Mouse (Mus musculus) kidney, adult 8-10 months (tissue): ENCODE measurements at regions not wholly inside any gene's neighbourhood (a gene's known extent, or its start where the extent isn't known, plus 50 kb on each side); places are given as distances from the start of the nearest gene placed in this dataset.

ENCODE experiments used
- DNase-seq, 2 experiments: peaks; one replicate each; pipeline ENCODE4 v3.0.0; 2022

DNA sequence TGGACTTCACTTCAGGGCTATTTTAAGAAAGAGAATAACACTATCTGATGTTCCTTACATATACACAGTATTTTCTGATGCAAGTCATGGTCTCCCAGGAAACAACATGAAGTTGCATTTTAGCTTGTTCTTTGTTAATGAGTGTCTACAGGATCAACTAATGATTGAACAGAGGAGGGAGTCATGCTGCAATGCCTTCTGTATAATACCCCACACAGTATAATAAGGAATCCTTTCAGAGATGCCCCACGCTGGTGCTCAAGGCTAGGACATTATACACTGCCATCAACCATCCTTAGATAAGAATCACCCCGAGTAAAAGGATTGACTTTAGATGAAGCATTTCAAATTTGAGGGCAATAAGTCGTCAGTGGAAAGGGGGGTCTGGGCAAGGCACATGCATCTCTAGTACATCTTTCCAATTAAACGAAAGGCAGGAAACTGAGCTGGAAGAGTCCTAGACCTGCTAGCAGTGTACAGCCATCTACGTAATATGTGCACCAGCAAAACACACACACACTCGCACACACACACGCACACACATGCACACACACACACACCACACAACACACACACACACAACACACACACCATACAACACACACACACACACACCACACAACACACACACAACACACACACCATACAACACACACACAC is 252.6 kb upstream of the Rag2 start:
- no peak for DNase-seq

DNA sequence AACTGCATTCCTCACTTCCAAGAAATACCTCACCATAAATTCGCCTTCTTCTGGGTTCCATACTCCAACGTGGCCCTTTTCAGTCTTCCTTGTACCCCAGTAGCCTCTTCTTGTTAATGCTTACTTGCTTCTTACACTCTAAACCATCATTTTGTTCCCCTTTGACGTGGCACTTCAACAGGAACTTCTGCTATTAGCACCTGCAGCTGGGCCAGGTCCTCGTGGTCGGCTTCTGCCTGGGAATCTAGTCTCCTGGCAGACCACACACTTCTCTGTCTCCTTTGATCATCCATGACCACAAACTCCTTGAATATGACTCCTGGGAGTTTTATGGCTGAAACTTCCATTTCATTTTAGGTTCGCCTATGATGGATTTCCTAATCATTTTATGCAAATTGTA is 243.9 kb upstream of the Rag2 start:
- DNase-seq = no peak

DNA sequence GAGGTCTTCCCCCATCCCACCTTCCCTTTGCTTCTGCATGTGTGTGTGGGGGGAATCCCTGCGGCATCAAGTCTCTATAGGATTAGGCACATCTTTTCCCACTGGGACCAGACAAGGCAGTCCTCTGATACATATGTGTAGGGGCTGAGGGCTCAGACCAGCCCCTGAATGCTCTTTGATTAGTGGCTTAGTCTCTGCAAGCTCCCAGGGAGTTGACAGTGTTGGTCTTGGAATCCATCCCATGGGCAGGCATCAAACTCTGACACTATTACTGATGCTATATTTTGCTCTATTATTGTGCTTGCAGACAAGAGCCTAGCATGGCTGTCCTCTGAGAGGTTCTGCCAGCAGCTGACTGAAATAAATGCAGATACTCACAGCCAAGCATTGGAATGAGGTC is 209.5 kb upstream of the Rag2 start:
- DNase-seq = no peak

DNA sequence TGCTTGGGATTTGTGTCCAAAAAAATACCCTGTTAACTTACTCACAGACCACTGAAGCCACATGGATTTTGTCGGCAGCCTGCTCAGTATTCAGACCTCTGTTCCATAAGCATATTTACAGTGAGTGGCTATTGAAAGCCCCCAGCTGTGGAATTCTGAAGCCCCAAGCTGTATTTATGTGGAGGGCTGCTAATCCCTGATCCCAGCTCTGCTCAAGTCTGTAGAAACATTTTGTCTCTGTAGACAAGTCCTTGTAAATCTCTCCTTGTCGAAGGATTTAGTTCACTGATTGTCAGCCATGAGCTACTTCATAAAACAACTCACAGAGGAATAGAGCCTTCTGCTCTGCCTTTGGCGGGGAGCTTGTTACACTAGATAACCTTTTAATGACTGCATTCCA is 207.8 kb upstream of the Rag2 start:
- no peak for DNase-seq

DNA sequence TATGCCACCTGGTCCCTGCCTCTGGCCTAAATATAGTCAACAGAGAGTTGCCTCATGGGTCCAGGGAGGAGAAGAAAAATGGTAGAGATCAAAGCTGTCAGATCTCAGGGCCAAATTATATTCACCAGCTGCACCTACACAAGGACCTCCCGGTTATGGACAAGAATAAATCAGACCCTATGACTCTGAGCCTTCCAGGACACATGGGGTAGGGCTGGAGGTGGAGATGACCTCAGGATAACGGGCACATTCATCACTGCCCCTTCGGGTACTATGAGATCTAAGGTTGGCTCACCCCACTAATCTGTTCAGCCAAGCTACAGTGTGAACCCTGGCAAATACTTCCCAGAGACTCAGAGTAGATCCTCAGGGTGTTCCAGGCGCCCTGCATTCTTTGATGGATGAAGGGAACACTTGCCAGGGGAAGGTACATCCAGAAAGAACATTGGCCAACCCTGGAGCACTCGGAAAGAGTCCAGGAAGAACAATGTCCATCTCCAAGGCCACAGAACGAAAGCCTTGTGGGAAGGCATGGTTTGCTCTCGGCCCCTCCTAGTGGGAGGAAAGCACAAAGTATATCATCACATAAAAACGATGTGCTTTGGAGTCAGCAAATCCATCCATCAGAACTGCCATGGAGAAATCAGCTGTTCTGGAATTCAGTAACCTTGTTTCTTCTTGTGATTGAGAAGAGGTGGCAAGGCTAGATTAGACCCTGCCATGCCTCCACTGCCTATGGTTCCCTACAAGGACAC is 191.2 kb upstream of the Rag2 start:
- no peak for DNase-seq

- DNase-seq = no peak
Observed at GRCm38 (mm10) chr2:101440231-101440630, 184.3 kb upstream of the Rag2 start.

GRCm38 (mm10) chr2:101441081-101441630 is 183.4 kb upstream of the Rag2 start:
- DNase-seq = no peak

GRCm38 (mm10) chr2:101455591-101455990 is 168.9 kb upstream of the Rag2 start:
- no peak for DNase-seq

DNA sequence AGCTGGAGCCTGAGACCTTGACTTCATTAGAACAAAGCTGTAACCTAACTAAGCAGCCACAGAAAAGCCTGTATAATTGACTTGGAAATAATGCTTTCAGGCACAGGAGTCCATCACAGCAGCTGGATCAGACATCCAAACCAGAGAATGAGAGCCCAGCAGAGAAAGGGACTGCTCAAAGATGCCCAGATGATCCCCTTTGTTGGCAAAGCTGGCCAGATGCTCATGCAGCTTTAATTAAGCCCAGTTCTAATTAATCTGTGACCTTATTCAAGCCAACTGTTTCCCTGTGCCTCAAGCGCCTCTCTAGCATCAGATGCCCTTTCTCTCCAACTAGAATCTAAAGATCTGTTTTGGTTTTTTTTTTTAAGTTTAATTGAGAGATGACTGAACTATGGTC is 165.6 kb upstream of the Rag2 start:
- no peak for DNase-seq

DNA sequence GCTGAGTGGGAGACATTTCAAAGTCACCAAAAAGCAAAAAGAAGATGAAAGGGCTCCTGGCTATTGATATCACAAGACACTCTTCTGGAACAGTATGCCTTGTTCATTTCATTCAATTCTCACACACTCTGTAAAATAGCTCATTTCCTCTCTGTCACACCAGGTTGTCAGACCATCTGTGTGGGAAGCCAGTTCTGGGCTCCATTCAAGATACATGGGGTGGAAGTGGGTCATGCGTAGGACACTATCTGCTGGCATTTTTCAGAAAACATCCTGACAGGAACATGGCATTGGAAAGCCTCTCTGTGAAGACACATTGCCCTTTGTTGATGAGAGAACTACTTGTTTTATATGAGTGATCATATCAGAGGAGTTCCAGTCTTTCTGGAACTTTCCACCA is 162.1 kb upstream of the Rag2 start:
- no peak for DNase-seq

DNA sequence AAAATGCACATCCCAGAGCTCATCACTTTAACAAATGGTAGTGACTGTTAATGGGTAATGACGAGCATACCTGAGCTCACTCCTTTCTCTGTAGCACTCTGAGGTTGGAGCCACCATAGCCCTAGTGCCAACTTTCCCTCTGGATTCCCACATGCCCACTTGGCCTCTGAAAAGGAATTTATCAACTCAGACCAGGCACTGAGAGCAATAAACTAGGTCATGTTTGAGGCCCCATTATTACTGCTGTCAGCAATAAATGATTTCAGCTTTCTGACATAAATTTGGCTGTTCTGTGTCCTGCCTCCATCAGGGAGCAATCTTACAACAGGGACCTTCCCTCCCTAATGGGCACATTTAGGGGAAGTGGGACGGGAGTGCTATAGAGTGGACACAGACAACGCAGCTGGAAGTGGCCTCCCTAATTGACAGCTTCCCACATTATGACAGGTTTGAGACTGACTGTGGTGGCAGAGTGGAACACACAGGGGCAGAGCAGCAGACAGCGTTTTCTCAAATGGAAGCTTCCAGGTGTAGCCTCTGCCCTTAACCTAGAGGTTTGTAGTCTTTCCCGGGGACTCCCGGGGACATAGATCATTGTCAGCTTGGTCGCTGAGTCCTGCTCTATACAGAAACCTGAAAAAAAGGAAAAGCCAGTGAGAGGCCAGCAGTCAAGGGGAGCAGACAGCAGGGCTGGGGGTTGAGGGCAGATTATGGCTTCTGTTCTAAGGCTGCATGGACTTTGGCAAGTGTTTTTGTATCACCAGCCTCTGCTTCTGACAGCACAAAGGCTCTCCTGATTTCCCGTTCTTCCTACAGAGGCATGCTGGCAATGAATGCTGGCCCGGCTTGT is 160.0 kb upstream of the Rag2 start:
- no peak for DNase-seq

GRCm38 (mm10) chr2:101470569-101471100 is 153.9 kb upstream of the Rag2 start:
- DNase-seq = no peak

GRCm38 (mm10) chr2:101472449-101473115 is 151.9 kb upstream of the Rag2 start:
- DNase-seq = peak; percentile 76 to 85

GRCm38 (mm10) chr2:101473116-101473485 is 151.4 kb upstream of the Rag2 start:
- DNase-seq = no peak

DNA sequence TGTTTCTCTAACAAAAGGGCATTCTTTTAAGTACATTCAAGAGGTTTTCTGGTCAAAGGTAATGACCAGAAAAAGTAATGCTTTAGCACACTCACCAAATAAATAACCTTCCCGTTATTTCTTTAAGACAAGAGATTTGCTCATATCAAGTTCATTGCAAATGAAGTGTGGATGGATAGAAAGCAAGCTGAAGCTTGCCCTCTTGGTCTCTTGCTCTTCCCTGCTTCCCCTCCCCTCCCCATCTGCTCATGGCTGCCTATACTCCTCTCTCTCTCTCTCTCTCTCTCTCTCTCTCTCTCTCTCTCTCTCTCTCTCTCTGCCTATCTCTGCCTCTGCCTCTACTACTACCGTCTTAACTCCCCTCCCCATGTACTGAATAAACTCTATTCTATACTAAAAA is 147.7 kb upstream of the Rag2 start:
- DNase-seq = no peak

DNA sequence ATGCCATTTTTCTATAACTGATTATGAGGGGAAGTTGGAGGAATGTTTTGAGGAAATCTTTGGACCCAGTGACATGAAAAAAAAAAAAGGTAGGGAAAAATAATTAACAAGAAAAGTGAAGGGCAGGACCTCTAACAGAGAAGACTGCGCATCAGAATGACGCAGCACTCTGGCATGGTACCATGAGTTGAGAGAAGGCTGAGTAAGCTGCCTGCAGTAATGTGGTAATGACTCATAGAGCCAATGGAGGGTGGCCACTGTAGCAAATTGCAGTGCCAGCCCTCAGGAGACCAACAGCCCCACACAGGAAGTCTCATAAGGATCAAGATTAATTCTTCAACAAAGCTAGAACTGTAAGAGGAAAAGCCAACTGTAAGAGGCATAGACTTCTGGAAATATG is 134.3 kb upstream of the Rag2 start:
- peak; percentile 4 to 26 for DNase-seq

DNA sequence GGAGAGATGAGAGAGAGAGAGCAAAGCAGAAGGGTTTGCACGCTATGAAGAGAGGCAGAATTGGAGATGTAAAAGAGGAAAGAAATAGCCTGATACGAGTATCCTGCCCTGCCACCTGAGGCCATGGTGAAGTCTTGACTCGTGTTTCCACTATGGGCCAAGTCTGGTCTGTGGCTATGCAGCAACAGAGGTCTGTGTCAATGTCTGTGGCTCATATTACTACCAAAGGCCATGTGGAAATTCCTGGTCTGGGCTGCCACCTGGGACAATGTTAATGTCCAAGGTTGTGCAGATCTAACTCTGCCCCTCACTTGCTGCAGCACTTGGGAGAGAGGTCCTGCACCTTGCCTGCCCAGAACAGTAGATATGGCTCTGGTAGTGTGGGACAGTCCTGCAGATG is 132.8 kb upstream of the Rag2 start:
- no peak for DNase-seq

GRCm38 (mm10) chr2:101508116-101508515 is 116.4 kb upstream of the Rag2 start:
- DNase-seq = no peak
